Mouse (Mus musculus): Measurements from ENCODE around the gene Smyd5.

DNA sequence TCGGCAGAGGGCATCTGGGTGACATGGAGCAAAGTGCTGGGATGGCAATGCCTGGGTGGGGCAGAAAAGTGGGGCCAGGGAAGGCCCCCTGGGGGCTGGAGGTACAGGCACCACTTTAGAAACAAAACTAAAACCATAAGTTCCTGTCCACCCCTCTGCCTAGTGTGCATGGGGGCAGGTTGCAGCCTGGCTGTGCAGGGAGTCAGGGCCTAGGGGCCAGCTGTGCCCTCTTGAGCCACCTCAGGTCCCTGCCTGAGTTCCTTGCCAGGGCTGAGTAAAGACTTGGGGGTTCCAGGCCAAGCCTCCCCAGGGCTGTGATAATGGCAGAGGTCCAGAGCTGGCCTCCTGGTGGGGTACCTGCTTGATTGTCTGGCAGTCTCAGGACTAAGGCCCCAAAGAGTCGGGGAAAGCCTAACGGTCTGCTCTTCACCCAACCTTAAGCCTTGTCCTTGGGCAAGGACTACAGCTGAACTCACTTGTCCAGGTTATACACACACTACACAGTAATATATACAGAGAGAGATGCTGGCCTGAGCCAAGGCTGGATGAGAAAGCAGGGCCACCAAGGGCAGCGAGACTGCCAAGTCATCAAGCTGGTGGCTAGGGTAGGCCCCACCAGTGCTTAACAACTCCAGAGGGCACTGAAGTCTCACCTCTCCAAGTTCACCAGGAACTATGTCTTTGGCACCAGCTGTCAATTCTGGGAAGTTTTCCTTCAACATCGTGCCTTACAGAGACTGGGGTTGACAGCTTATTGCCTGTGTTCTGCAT lies 38.1 kb downstream of the Smyd5 start:
- TF ChIP-seq CTCF (IDR thresholded peaks at IDR 0.05) (no peak), EP300 (IDR thresholded peaks at IDR 0.05; ENCODE audit: insufficient read depth, low read depth, low read length) (no peak)

All from heart, adult 2 months (tissue).